Mouse (Mus musculus): ENCODE measurements around the gene Zswim4. TPM values are rescaled to one million over a fixed set of nuclear protein-coding genes. Genes with fewer than 3 reads are reported as not detected.
A peak's percentile ranks its signal among the peaks of the same experiment; 100 is the strongest.

Gene Zswim4
- polyA plus RNA-seq, 2 experiments: 0.74 to 1.9 TPM

DNA sequence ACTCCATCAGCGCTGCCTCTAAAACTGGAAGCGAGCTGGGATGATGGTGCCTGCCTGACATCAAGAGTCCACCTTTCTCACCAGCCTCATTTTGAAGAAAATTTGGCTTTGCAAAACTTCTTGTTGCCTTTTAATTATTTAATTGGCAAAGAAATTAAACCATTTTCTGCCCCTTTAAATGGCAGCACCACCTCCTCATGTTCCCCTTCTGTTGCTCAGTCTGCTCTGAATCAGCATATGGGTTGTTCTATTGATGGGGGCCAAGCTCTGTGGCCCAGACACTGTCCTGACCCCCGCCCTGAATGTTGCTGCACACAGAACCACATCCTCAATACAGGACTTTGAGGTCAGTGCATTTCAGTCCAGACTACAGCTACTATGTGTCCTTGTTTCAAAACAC is 37.1 kb upstream of the Zswim4 start:
- Histone ChIP-seq H3K4me3 (ENCODE audit: insufficient read depth in 1 of 2, low read depth in 2 of 2, low read length in 2 of 2) (no peak overlapping the region), H3K9ac (replicated peaks) (no peak overlapping the region), H3K27me3 (ENCODE audit: control insufficient read depth, insufficient read depth, low read length) (no peaks in the 10 kb centered on the region), H3K4me2 (ENCODE audit: low read depth) (no peak overlapping the region), H3K27ac (no peak overlapping the region), H3K4me1 (replicated peaks; ENCODE audit: control insufficient read depth in 2 of 2, insufficient read depth in 2 of 2, low read length in 1 of 2) (peaks cover 7 to 12% of the 10 kb centered on the region in 2 experiments; a peak in 3 of 4 replicates), H3K9me3 (ENCODE audit: control insufficient read depth, low read length) (no peaks in the 10 kb centered on the region), H3K36me3 (replicated peaks; ENCODE audit: control insufficient read depth, insufficient read depth, low read depth) (no peaks in the 10 kb centered on the region)
- DNase-seq (ENCODE audit: low read depth in 3 of 3, low spot score in 3 of 3): no peak
- no peak for ATAC-seq (ENCODE audit: insufficient read depth)
- 60% methylated on average over 3 of the region's 3 CpGs for WGBS (ENCODE audit: insufficient replicate concordance)
- TF ChIP-seq CTCF (IDR thresholded peaks at IDR 0.05; ENCODE audit: low read depth): no peak
- no peak for TF ChIP-seq EP300 (IDR thresholded peaks at IDR 0.05; ENCODE audit: low read depth)

GRCm38 (mm10) chr8:84272302-84272701 is 35.4 kb upstream of the Zswim4 start:
- Histone ChIP-seq H3K27ac (no peak overlapping the region), H3K4me3 (ENCODE audit: insufficient read depth in 1 of 2, low read depth in 2 of 2, low read length in 2 of 2) (no peak overlapping the region), H3K4me2 (ENCODE audit: low read depth) (no peak overlapping the region), H3K9ac (replicated peaks) (no peak overlapping the region), H3K36me3 (replicated peaks; ENCODE audit: control insufficient read depth, insufficient read depth, low read depth) (no peaks in the 10 kb centered on the region), H3K4me1 (replicated peaks; ENCODE audit: control insufficient read depth in 2 of 2, insufficient read depth in 2 of 2, low read length in 1 of 2) (peaks cover 7 to 9% of the 10 kb centered on the region in 2 experiments; a peak in 3 of 4 replicates), H3K27me3 (ENCODE audit: control insufficient read depth, insufficient read depth, low read length) (no peaks in the 10 kb centered on the region), H3K9me3 (ENCODE audit: control insufficient read depth, low read length) (no peaks in the 10 kb centered on the region)
- TF ChIP-seq EP300 (IDR thresholded peaks at IDR 0.05; ENCODE audit: low read depth) (no peak), CTCF (IDR thresholded peaks at IDR 0.05; ENCODE audit: low read depth) (no peak)
- DNase-seq (ENCODE audit: low read depth in 3 of 3, low spot score in 3 of 3) (no peak), ATAC-seq (ENCODE audit: insufficient read depth) (no peak)
- WGBS (ENCODE audit: insufficient replicate concordance): 53% methylated on average over 4 of the region's 4 CpGs

- peak; percentile 99 for ATAC-seq (ENCODE audit: insufficient read depth)
- Histone ChIP-seq H3K36me3 (replicated peaks; ENCODE audit: control insufficient read depth, insufficient read depth, low read depth) (no peaks in the 10 kb centered on the region), H3K9me3 (ENCODE audit: control insufficient read depth, low read length) (no peaks in the 10 kb centered on the region), H3K27me3 (ENCODE audit: control insufficient read depth, insufficient read depth, low read length) (no peaks in the 10 kb centered on the region), H3K4me2 (ENCODE audit: low read depth) (peak within 1 kb of the TSS; percentile 82), H3K9ac (replicated peaks) (peak within 1 kb of the TSS; percentile 66), H3K4me1 (replicated peaks; ENCODE audit: control insufficient read depth in 2 of 2, insufficient read depth in 2 of 2, low read length in 1 of 2) (peaks cover 7 to 9% of the 10 kb centered on the region in 2 experiments; a peak in 3 of 4 replicates), H3K4me3 (ENCODE audit: insufficient read depth in 1 of 2, low read depth in 2 of 2, low read length in 2 of 2) (peak within 1 kb of the TSS; percentile 75 to 83), H3K27ac (no peak within 1 kb of the TSS)
- DNase-seq (ENCODE audit: low read depth in 3 of 3, low spot score in 3 of 3): peak; percentile 100
- TF ChIP-seq EP300 (IDR thresholded peaks at IDR 0.05; ENCODE audit: low read depth): no peak
- 0 out of 2 replicates have a peak, but pooled peaks have one; percentile 15 for TF ChIP-seq CTCF (IDR thresholded peaks at IDR 0.05; ENCODE audit: low read depth)
- under 1% methylated on average over 44 of the region's 44 CpGs for WGBS (ENCODE audit: insufficient replicate concordance)
Measured at GRCm38 (mm10) chr8:84269950-84270773, 33.3 kb upstream of the Zswim4 start, which contains the start of gene Ccdc130. Ccdc130 (minus strand) TSS chr8:84270380.

DNA sequence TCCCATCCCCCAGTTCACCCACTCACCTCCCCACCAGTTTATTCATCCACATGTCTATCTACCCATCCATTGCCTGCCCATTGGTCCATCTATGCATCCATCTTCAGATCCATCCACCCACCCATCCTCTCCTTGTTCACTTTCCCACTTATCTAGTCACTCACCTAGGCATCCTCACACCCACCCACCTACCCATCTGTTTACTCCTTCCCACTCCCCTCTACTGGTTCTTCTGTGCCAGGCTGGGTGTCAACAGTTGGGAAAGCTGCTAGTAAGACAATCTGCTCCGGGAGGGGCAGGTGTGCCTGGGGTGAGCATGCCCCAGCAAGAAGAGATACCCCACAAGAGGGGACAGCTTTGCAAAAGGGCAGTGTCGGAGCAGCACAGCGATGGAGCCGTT is 24.2 kb upstream of the Zswim4 start:
- no peaks in the 10 kb centered on the region for H3K9me3 ChIP-seq (ENCODE audit: control insufficient read depth, low read length)
- peaks cover 7% of the 10 kb centered on the region; the same call in 1 of the 2 replicates for H3K36me3 ChIP-seq (replicated peaks; ENCODE audit: control insufficient read depth, insufficient read depth, low read depth)
- peaks cover 2 to 12% of the 10 kb centered on the region in 2 experiments for H3K4me1 ChIP-seq (replicated peaks; ENCODE audit: control insufficient read depth in 2 of 2, insufficient read depth in 2 of 2, low read length in 1 of 2)
- TF ChIP-seq CTCF (IDR thresholded peaks at IDR 0.05; ENCODE audit: low read depth): no peak
- TF ChIP-seq EP300 (IDR thresholded peaks at IDR 0.05; ENCODE audit: low read depth): no peak
- 82% methylated on average over 4 of the region's 4 CpGs for WGBS (ENCODE audit: insufficient replicate concordance)
- no peak for DNase-seq (ENCODE audit: low read depth in 3 of 3, low spot score in 3 of 3)
- no peak overlapping the region for H3K9ac ChIP-seq (replicated peaks)
- no peak overlapping the region for H3K27ac ChIP-seq
- H3K4me3 ChIP-seq (ENCODE audit: insufficient read depth in 1 of 2, low read depth in 2 of 2, low read length in 2 of 2): no peak overlapping the region
- H3K27me3 ChIP-seq (ENCODE audit: control insufficient read depth, insufficient read depth, low read length): no peaks in the 10 kb centered on the region
- H3K4me2 ChIP-seq (ENCODE audit: low read depth): no peak overlapping the region
- ATAC-seq (ENCODE audit: insufficient read depth): no peak
